Mouse (Mus musculus) hindbrain, embryonic 15.5 days (tissue): ENCODE measurements around the gene Gli1. TPM values are rescaled to one million over a fixed set of nuclear protein-coding genes. Genes with fewer than 3 reads are reported as not detected.

Experiments
- ATAC-seq: fragments of 200-750 bp; cut with Nextera tagmentation; 2 replicates; pipeline ENCODE4 v1.8.0; 2017; ENCODE audit warnings: low read depth, moderate number of reproducible peaks, moderate TSS enrichment; ENCODE audit not compliant: low FRiP score
- H3K27ac ChIP-seq: fragments of 300-500 bp; sonication (generic); replicated peaks from 2 replicates; pipeline ENCODE4 v1.5.1; 2015; ENCODE audit warnings: mild to moderate bottlenecking, inconsistent platforms
- H3K27me3 ChIP-seq: fragments of 300-500 bp; sonication (generic); 2 replicates; pipeline ENCODE4 v1.6.1; 2015; ENCODE audit warnings: control low read depth, inconsistent platforms
- H3K36me3 ChIP-seq: fragments of 300-500 bp; sonication (generic); 2 replicates; pipeline ENCODE4 v1.6.1; 2015; ENCODE audit warnings: control low read depth, inconsistent platforms
- H3K4me1 ChIP-seq: fragments of 300-500 bp; sonication (generic); replicated peaks from 2 replicates; pipeline ENCODE4 v1.6.1; 2015; ENCODE audit warnings: control low read depth, inconsistent platforms
- H3K4me2 ChIP-seq: fragments of 300-500 bp; sonication (generic); 2 replicates; pipeline ENCODE4 v1.6.1; 2015; ENCODE audit warnings: moderate library complexity, mild to moderate bottlenecking, inconsistent platforms
- H3K4me3 ChIP-seq: fragments of 300-500 bp; sonication (generic); 2 replicates; pipeline ENCODE4 v1.5.1; 2015; ENCODE audit warnings: mild to moderate bottlenecking, inconsistent platforms
- H3K9ac ChIP-seq: fragments of 300-500 bp; sonication (generic); 2 replicates; pipeline ENCODE4 v1.6.1; 2015; ENCODE audit warnings: inconsistent platforms
- H3K9me3 ChIP-seq: fragments of 300-500 bp; sonication (generic); 2 replicates; pipeline ENCODE4 v1.6.1; 2016; ENCODE audit warnings: control low read depth, inconsistent platforms
- WGBS: fragments of 180-500 bp; shearing (Covaris S2); methylation state at CpG from one replicate; pipeline ENCODE4 v1.1.7; 2015; 5-methylcytosine and 5-hydroxymethylcytosine counted together
- polyA plus RNA-seq: library from polyadenylated mRNA; unstranded; fragments of >200 nt; fragmentation: Nextera tagmentation; extraction: Ambion mirVana; gene quantifications from 2 replicates; pipeline ENCODE4 v1.2.1, GENCODE M21; 2015

Gene Gli1
- polyA plus RNA-seq, 1 experiment from 2014 or later, result 2.0 TPM

- Histone ChIP-seq H3K27me3 (no peaks in the 10 kb centered on the region), H3K4me1 (peaks cover 17% of the 10 kb centered on the region), H3K36me3 (peaks cover 57% of the 10 kb centered on the region), H3K27ac (no peak overlapping the region), H3K4me3 (no peak overlapping the region), H3K9me3 (no peaks in the 10 kb centered on the region), H3K9ac (no peak overlapping the region), H3K4me2 (no peak overlapping the region)
- no peak for ATAC-seq
- 96% methylated on average over 10 of the region's 10 CpGs for WGBS
These were observed 46.8 kb downstream of the Gli1 start for GRCm38 (mm10) chr10:127294895-127295510.

DNA sequence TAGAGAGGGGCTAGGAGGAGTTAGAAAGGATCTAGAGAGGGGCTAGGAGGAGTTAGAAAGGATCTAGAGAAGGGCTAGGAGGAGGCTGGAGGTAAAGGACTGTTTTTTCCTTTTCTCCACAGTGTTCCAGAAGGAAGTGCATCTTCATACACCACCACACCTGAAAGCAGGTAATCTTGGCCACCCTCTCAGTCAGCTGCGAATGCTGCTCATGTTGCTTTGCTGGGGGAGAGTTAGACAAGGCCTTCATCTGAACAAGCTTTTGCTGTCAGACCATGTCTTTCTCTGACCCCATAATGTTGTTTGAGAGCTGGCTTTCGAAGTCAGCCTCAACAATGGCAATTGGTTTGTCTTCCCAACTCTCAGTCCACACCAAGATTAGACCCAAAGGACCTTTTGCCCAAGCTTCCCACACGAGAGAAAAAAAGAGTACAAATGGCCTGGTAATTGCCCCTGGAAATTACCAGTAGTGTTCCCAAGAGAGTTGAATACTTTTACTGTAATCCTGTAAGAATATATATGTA is 48.1 kb downstream of the Gli1 start:
- Histone ChIP-seq H3K4me3 (no peak overlapping the region), H3K27ac (no peak overlapping the region), H3K9ac (no peak overlapping the region), H3K9me3 (no peaks in the 10 kb centered on the region), H3K4me1 (peaks cover 27% of the 10 kb centered on the region), H3K36me3 (peaks cover 43% of the 10 kb centered on the region), H3K4me2 (no peak overlapping the region), H3K27me3 (no peaks in the 10 kb centered on the region)
- whole genome bisulfite sequencing, result 84% methylated on average over 3 of the region's 3 CpGs
- no peak for ATAC-seq

DNA sequence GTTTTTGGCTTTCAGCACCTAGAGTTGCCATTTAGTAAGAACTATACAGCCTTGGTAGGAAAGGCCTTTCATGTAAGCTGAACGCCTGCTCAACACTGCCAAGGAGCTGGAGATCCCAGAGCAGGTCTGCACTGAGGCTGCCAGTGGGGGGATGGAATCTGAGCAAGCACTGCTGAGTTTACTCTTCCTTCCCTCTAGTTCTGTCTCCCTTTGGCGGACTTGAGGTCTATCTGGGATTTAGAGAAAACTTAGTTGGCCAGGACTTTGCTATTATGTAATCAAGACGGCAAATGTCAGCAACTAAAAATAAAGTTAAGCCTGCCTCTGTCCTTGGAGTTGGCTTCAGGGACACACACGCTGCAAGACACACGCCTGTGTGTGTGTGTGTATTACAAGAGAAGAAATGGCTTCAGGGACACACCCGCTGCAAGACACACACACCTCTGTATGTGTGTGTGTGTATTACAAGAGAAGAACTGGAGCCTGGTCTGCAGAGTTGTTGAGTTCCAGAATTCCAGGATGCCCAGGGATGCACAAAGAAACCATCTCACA is 48.7 kb downstream of the Gli1 start:
- 92% methylated on average over 6 of the region's 6 CpGs for WGBS
- no peak for ATAC-seq
- no peak overlapping the region for H3K4me2 ChIP-seq

GRCm38 (mm10) chr10:127291881-127292638 is 49.7 kb downstream of the Gli1 start:
- H3K4me1 ChIP-seq, result peaks cover 38% of the 10 kb centered on the region
- WGBS, result 50% methylated on average over 5 of the region's 5 CpGs

More for the DNA sequence above, 48.7 kb downstream of the Gli1 start:
- Histone ChIP-seq H3K9ac (no peak overlapping the region), H3K4me3 (no peak overlapping the region), H3K27me3 (no peaks in the 10 kb centered on the region), H3K9me3 (no peaks in the 10 kb centered on the region), H3K4me1 (peaks cover 28% of the 10 kb centered on the region), H3K36me3 (peaks cover 43% of the 10 kb centered on the region), H3K27ac (no peak overlapping the region)

DNA sequence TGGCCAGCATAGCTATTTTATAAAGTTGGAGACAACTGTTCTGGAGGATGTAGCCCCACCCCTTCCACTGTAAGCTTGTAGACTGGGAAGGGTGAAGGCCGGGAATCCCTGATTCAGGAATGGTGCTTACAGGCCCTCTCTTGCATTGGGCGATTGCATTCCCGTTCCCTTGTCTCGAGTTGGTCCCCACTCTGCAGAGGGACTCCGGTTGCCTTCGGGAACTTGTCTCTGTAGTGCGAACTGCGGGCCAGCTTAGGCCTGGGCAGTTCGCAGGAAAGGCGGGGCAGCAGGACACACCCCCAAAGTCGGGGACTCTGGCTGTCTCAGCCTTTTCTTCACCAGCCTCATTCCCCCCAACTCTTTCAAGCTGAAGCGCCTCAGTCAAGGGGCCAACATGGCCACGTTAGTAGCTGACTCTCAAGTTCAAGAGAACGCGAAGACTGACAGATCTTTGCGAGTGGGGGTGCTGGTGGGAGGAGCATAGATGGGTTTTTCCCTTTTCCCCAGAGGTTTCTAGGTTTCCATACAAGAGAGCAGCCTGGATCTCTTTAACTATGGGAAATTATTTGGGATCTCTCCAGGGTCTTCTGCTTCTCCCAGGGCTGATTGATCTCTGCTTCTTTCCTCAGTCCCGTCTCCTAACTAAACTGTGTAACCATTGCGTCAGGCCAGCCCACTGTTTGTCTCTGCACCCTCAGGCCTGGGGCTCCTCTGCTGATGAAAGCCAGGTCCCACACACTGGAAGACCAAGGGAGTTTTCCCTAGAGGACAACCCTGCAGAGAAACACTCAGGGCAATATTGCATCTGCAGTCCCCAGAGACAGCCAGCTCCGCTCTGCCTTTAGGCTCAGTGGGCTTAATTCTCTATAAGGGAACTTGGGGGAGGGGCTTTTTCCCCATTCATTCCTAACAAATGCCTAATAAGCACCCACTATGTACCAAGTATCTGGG is 50.6 kb downstream of the Gli1 start:
- H3K27ac ChIP-seq, result peak overlapping the region; percentile 98
- 3% methylated on average over 19 of the region's 19 CpGs for WGBS
- no peaks in the 10 kb centered on the region for H3K9me3 ChIP-seq
- H3K36me3 ChIP-seq, result peaks cover 27% of the 10 kb centered on the region
- peak overlapping the region; percentile 52 for H3K4me3 ChIP-seq
- H3K4me2 ChIP-seq, result peak overlapping the region; percentile 73
- no peaks in the 10 kb centered on the region for H3K27me3 ChIP-seq
- H3K4me1 ChIP-seq, result peaks cover 47% of the 10 kb centered on the region
- peak overlapping the region; percentile 79 for H3K9ac ChIP-seq
- ATAC-seq, result peak; percentile 50

More at GRCm38 (mm10) chr10:127291881-127292638, 49.7 kb downstream of the Gli1 start:
- no peaks in the 10 kb centered on the region for H3K27me3 ChIP-seq
- peak overlapping the region; percentile 73 for H3K4me2 ChIP-seq
- no peaks in the 10 kb centered on the region for H3K9me3 ChIP-seq
- peaks cover 34% of the 10 kb centered on the region for H3K36me3 ChIP-seq
- H3K27ac ChIP-seq, result peak overlapping the region; percentile 98; the same call in 1 of the 2 replicates
- peak overlapping the region; percentile 52 for H3K4me3 ChIP-seq
- no peak for ATAC-seq
- H3K9ac ChIP-seq, result peak overlapping the region; percentile 79

- Histone ChIP-seq H3K4me3 (peak overlapping the region; percentile 52), H3K4me2 (peak overlapping the region; percentile 73), H3K9me3 (no peaks in the 10 kb centered on the region), H3K27ac (peak overlapping the region; percentile 98), H3K36me3 (peaks cover 25% of the 10 kb centered on the region), H3K27me3 (no peaks in the 10 kb centered on the region), H3K9ac (peak overlapping the region; percentile 79), H3K4me1 (peaks cover 55% of the 10 kb centered on the region)
- peak; percentile 94 for ATAC-seq
- 0% methylated on average over 45 of the region's 47 CpGs for WGBS
These were observed 51.4 kb downstream of the Gli1 start for GRCm38 (mm10) chr10:127290307-127290929.

DNA sequence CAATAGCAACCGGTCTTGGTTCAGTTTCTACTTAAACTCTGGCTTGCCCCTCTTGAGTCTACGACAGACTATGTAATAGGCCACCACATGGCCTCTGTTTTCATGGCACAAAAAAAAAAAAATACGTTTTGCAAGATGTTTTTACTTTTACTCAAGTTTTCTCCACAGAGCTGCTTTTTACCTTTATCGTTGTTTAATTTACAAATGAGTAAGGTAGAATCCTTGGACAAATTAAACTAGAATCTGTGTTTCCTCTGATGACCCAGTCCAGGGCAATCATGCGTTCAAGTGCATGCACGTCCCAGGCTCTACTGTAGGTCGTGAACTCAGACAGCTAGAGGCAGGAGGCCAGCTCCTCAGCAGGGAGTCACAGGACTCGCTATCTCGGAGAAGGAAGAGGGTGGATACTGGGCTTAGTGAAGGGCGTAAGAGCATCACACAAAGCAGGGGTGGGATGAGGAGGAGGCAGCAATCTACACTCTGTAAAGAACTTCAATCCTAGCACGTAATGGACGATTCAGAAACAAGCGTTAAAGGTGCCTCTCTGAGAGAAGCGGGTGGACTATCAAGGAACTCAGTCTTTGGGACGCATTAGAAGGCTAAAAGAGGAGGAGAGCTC is 52.1 kb downstream of the Gli1 start:
- ATAC-seq, result peak; percentile 2; the same call in 1 of the 2 replicates
- no peaks in the 10 kb centered on the region for H3K9me3 ChIP-seq
- peaks cover 62% of the 10 kb centered on the region for H3K4me1 ChIP-seq
- peak overlapping the region; percentile 79 for H3K9ac ChIP-seq
- WGBS, result 2% methylated on average over 15 of the region's 15 CpGs
- H3K36me3 ChIP-seq, result peaks cover 18% of the 10 kb centered on the region
- peak overlapping the region; percentile 98 for H3K27ac ChIP-seq
- no peaks in the 10 kb centered on the region for H3K27me3 ChIP-seq
- peak overlapping the region; percentile 52 for H3K4me3 ChIP-seq
- peak overlapping the region; percentile 73 for H3K4me2 ChIP-seq

- H3K9me3 ChIP-seq, result no peaks in the 10 kb centered on the region
- H3K4me1 ChIP-seq, result peaks cover 65% of the 10 kb centered on the region
- ATAC-seq, result peak; percentile 17
- peak within 1 kb of the TSS; percentile 79 for H3K9ac ChIP-seq
- WGBS, result 0% methylated on average over 17 of the region's 65 CpGs
- peak within 1 kb of the TSS; percentile 52 for H3K4me3 ChIP-seq
- peak within 1 kb of the TSS; percentile 73 for H3K4me2 ChIP-seq
- peak within 1 kb of the TSS; percentile 98 for H3K27ac ChIP-seq
- H3K27me3 ChIP-seq, result no peaks in the 10 kb centered on the region
- H3K36me3 ChIP-seq, result peaks cover 16% of the 10 kb centered on the region
These were observed 52.8 kb downstream of the Gli1 start, which contains the start of gene Mbd6 for GRCm38 (mm10) chr10:127288800-127289572. Mbd6 (minus strand) TSS chr10:127289018.

DNA sequence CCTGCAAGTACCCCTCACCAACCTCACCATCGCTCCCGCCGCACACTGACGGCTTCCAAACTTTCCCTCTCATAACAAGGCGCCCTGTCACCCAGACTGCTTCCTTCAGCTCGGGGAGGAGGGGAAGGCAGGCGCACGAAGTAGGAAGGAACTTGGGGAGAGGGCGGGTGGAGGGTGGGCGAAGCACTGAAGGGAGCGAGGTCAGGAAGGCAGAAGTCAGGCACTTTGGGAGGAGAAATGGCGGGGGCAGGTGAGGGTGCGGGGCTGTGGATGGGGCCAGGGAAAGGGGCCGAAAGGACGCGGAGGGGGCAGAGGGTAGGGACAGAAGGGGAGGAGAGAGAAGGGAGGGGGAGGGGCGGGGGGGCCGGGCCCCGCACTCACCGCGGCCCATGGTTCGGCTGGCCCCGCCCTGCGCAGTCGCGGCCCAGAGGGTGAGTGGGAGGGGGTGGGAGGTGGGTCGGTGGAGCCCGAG is 53.4 kb downstream of the Gli1 start:
- no peaks in the 10 kb centered on the region for H3K9me3 ChIP-seq
- 0% methylated on average over 17 of the region's 28 CpGs for WGBS
- H3K36me3 ChIP-seq, result peaks cover 17% of the 10 kb centered on the region
- peak overlapping the region; percentile 79 for H3K9ac ChIP-seq
- peak overlapping the region; percentile 52 for H3K4me3 ChIP-seq
- H3K4me2 ChIP-seq, result peak overlapping the region; percentile 73
- H3K27ac ChIP-seq, result peak overlapping the region; percentile 98
- no peaks in the 10 kb centered on the region for H3K27me3 ChIP-seq
- peaks cover 70% of the 10 kb centered on the region for H3K4me1 ChIP-seq
- ATAC-seq, result 0 out of 2 replicates have a peak, but pooled peaks have one; percentile 0

DNA sequence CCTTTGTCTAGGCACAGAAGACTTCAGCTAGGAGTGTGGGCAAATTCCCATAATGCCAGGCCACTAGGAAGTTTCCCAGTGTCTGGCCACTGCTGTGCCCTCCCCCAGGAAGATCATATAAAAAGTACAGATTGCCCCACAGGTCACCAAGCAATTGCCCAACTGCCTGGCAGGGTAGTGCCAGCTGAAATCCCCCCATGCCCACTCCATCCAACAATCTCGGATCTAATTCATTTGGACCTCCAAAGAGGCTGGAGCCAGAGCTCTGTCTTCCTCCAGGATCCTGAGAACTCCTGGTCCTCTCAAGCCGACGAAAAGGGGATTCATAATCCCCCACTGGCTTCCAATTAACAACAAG is 53.9 kb downstream of the Gli1 start:
- H3K27me3 ChIP-seq, result no peaks in the 10 kb centered on the region
- no peak for ATAC-seq
- 2% methylated on average over 3 of the region's 3 CpGs for WGBS
- peak overlapping the region; percentile 79 for H3K9ac ChIP-seq
- H3K4me2 ChIP-seq, result peak overlapping the region; percentile 73
- H3K4me1 ChIP-seq, result peaks cover 70% of the 10 kb centered on the region
- peaks cover 21% of the 10 kb centered on the region for H3K36me3 ChIP-seq
- H3K9me3 ChIP-seq, result no peaks in the 10 kb centered on the region
- peak overlapping the region; percentile 98 for H3K27ac ChIP-seq
- peak overlapping the region; percentile 52 for H3K4me3 ChIP-seq
